8 mouse cellular contexts compared by ENCODE assay signal in the genomic region with DNA sequence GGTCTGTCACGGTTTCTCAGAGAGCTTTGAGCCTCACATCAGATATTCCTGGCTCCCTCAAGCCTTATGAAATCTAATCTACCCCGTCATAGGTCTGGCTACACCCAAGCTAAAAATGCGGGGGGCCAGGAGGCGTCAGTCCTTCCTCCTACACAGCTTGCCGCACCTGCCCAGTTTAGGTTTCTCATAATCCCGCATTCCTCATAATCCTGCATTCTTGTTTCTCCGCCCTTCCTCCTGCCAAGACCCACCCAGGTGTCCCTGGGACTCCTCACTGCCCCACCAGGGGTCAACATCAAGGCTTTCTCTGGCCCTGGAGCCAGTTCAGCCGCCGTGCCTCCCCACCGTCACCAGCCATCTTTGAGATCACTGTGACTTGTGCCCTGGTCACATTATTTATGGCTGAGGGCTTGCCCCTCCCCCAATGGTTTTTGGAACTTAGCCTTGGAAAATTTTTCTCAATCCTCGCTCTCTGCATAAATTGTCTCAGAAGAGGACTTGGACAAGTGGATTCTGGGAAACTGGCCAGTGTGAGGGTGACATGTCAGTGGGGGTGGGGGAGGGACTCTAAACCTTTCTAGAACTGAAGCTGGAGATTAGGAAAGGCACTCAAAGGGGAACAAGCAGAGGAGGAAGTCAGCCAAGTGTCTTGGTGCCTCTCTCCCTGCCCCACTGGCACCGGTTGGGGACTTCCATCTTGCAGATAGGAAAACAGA. TPM values are rescaled to one million over a fixed set of nuclear protein-coding genes. Genes with fewer than 3 reads are reported as not detected.
A peak's percentile ranks its signal among the peaks of the same experiment; 100 is the strongest.
DNase-seq lines count a peak whose midpoint lies in the region; ATAC-seq lines count a peak whose summit lies in the region.

No protein-coding gene starts in this region.

- H3K27me3 ChIP-seq in forebrain, embryonic 11.5 days (ENCODE audit: control insufficient read depth, insufficient read depth, low read length): no peaks in the 10 kb centered on the region
- peaks cover 37% of the 10 kb centered on the region for H3K27me3 ChIP-seq in forebrain, embryonic 10.5 days (ENCODE audit: poor library complexity, severe bottlenecking)
- peaks cover 25% of the 10 kb centered on the region for H3K27me3 ChIP-seq in embryonic facial prominence, embryonic 15.5 days
- peaks cover 41% of the 10 kb centered on the region for H3K27me3 ChIP-seq in heart, embryonic 15.5 days

- no peak overlapping the region for H3K4me2 ChIP-seq in forebrain, embryonic 11.5 days (ENCODE audit: low read depth, low read length, severe bottlenecking)
- H3K4me2 ChIP-seq in embryonic facial prominence, embryonic 15.5 days (replicated peaks): no peak overlapping the region
- peak overlapping the region; percentile 38 for H3K4me2 ChIP-seq in heart, embryonic 15.5 days

- no peaks in the 10 kb centered on the region for H3K36me3 ChIP-seq in forebrain, embryonic 11.5 days (ENCODE audit: control insufficient read depth, insufficient read depth, low read length)
- H3K36me3 ChIP-seq in forebrain, embryonic 10.5 days (replicated peaks): no peaks in the 10 kb centered on the region
- H3K36me3 ChIP-seq in embryonic facial prominence, embryonic 15.5 days: no peaks in the 10 kb centered on the region
- H3K36me3 ChIP-seq in heart, embryonic 15.5 days: no peaks in the 10 kb centered on the region

- H3K4me3 ChIP-seq in forebrain, embryonic 11.5 days (ENCODE audit: low read depth, low read length): no peak overlapping the region
- no peak overlapping the region for H3K4me3 ChIP-seq in forebrain, embryonic 10.5 days
- H3K4me3 ChIP-seq in embryonic facial prominence, embryonic 15.5 days (replicated peaks): no peak overlapping the region
- H3K4me3 ChIP-seq in heart, embryonic 15.5 days: no peak overlapping the region

- H3K9ac ChIP-seq in forebrain, embryonic 11.5 days (ENCODE audit: low read length): no peak overlapping the region
- no peak overlapping the region for H3K9ac ChIP-seq in embryonic facial prominence, embryonic 15.5 days
- H3K9ac ChIP-seq in heart, embryonic 15.5 days: peak overlapping the region; percentile 9; the same call in 1 of the 2 replicates

- H3K27ac ChIP-seq in forebrain, embryonic 11.5 days (ENCODE audit: low read depth, low read length): no peak overlapping the region
- H3K27ac ChIP-seq in forebrain, embryonic 10.5 days: no peak overlapping the region
- 0 out of 2 replicates have a peak overlapping the region, but pooled peaks have one; percentile 11 for H3K27ac ChIP-seq in embryonic facial prominence, embryonic 15.5 days (replicated peaks)
- peak overlapping the region; percentile 67 for H3K27ac ChIP-seq in heart, embryonic 15.5 days

- 0 out of 2 replicates have a peak, but pooled peaks have one; percentile 33 for ATAC-seq in forebrain, embryonic 11.5 days (replicated peaks; ENCODE audit: low FRiP score)
- no peak for ATAC-seq in embryonic facial prominence, embryonic 15.5 days (ENCODE audit: insufficient number of reproducible peaks, low FRiP score, low TSS enrichment, low read depth)
- ATAC-seq in heart, embryonic 15.5 days (replicated peaks; ENCODE audit: insufficient number of reproducible peaks, insufficient read depth, low FRiP score, low read depth): 0 out of 2 replicates have a peak, but pooled peaks have one; percentile 8
- ATAC-seq in megakaryocyte, adult 5-6 weeks (ENCODE audit: poor library complexity, severe bottlenecking): peak; percentile 82

- DNase-seq in forebrain, embryonic 11.5 days (ENCODE audit: low spot score): no peak
- no peak for DNase-seq in forebrain, embryonic 10.5 days (ENCODE audit: extremely low spot score, low spot score)
- peak; percentile 87 to 95 for DNase-seq in adrenal gland, adult (ENCODE audit: inconsistent age in 2 of 2, low spot score in 1 of 2)
- DNase-seq in layer of hippocampus, postnatal 10 days (ENCODE audit: low spot score in 2 of 2): peak; percentile 40 to 50
- no peak for DNase-seq in thymus, postnatal 36 days

- H3K4me1 ChIP-seq in forebrain, embryonic 11.5 days (replicated peaks; ENCODE audit: control insufficient read depth, insufficient read depth, low read length): no peaks in the 10 kb centered on the region
- H3K4me1 ChIP-seq in forebrain, embryonic 10.5 days: peaks cover 37% of the 10 kb centered on the region
- peaks cover 32% of the 10 kb centered on the region for H3K4me1 ChIP-seq in embryonic facial prominence, embryonic 15.5 days
- H3K4me1 ChIP-seq in heart, embryonic 15.5 days (replicated peaks): peaks cover 49% of the 10 kb centered on the region

- WGBS in forebrain, embryonic 11.5 days: 51% methylated on average over 12 of the region's 12 CpGs
- WGBS in forebrain, embryonic 10.5 days: 54% methylated on average over 12 of the region's 12 CpGs
- WGBS in embryonic facial prominence, embryonic 15.5 days: 44% methylated on average over 12 of the region's 12 CpGs
- 40% methylated on average over 12 of the region's 12 CpGs for WGBS in heart, embryonic 15.5 days

- no peaks in the 10 kb centered on the region for H3K9me3 ChIP-seq in forebrain, embryonic 11.5 days (ENCODE audit: control insufficient read depth, low read length)
- H3K9me3 ChIP-seq in forebrain, embryonic 10.5 days: no peaks in the 10 kb centered on the region
- H3K9me3 ChIP-seq in embryonic facial prominence, embryonic 15.5 days (replicated peaks): no peaks in the 10 kb centered on the region
- no peaks in the 10 kb centered on the region for H3K9me3 ChIP-seq in heart, embryonic 15.5 days (replicated peaks)

RNA-seq across cellular contexts. Expression of a gene that starts 23.2 kb away (rescaled TPM):
- 20.0 and 21.5 TPM in 2 replicates for polyA plus RNA-seq in forebrain, embryonic 11.5 days (2014; fragmentation: Nextera tagmentation; extraction: Ambion mirVana)
- polyA plus RNA-seq in forebrain, embryonic 10.5 days (2016; fragmentation: Nextera tagmentation; extraction: Ambion mirVana): 19.6 and 20.5 TPM in 2 replicates
- 13.1 and 13.4 TPM in 2 replicates for polyA plus RNA-seq in embryonic facial prominence, embryonic 15.5 days (2015; fragmentation: Nextera tagmentation; extraction: Ambion mirVana)
- 10.8 and 11.7 TPM in 2 replicates for polyA plus RNA-seq in heart, embryonic 15.5 days (2015; fragmentation: Nextera tagmentation; extraction: Ambion mirVana)
- 1 to 10 TPM; 5.1 to 5.5 TPM for total RNA-seq in layer of hippocampus, postnatal 10 days (2021)
- 8.2 and 9.8 TPM in 2 replicates for total RNA-seq in megakaryocyte, adult 5-6 weeks (2015)
- total RNA-seq in megakaryocyte, adult 5-6 weeks (2017): 3.6 and 4.6 TPM in 2 replicates

RNA-seq across cellular contexts. Expression of a gene that starts 30.3 kb away (rescaled TPM):
- 0.21 and 0.95 TPM in 2 replicates for polyA plus RNA-seq in forebrain, embryonic 11.5 days (2014; fragmentation: Nextera tagmentation; extraction: Ambion mirVana)
- 0.32 and 0.44 TPM in 2 replicates for polyA plus RNA-seq in forebrain, embryonic 10.5 days (2016; fragmentation: Nextera tagmentation; extraction: Ambion mirVana)
- 3.3 and 7.3 TPM in 2 replicates for polyA plus RNA-seq in embryonic facial prominence, embryonic 15.5 days (2015; fragmentation: Nextera tagmentation; extraction: Ambion mirVana)
- polyA plus RNA-seq in heart, embryonic 15.5 days (2015; fragmentation: Nextera tagmentation; extraction: Ambion mirVana): 0.28 and 0.33 TPM in 2 replicates
- total RNA-seq in layer of hippocampus, postnatal 10 days (2021): 100 to 1,000 TPM in 1 of 2 experiments, 10 to 100 TPM in 1; 98.1 to 101 TPM
- total RNA-seq in megakaryocyte, adult 5-6 weeks (2015): 0.04 TPM in 1 of 2 replicates, not detected in the other
- 0.49 TPM in 1 of 2 replicates, not detected in the other for total RNA-seq in megakaryocyte, adult 5-6 weeks (2017)

RNA-seq across cellular contexts. Expression of a gene that starts 40.1 kb away (rescaled TPM):
- 12.0 and 12.2 TPM in 2 replicates for polyA plus RNA-seq in forebrain, embryonic 11.5 days (2014; fragmentation: Nextera tagmentation; extraction: Ambion mirVana)
- 10.9 and 13.7 TPM in 2 replicates for polyA plus RNA-seq in forebrain, embryonic 10.5 days (2016; fragmentation: Nextera tagmentation; extraction: Ambion mirVana)
- 11.7 and 14.9 TPM in 2 replicates for polyA plus RNA-seq in embryonic facial prominence, embryonic 15.5 days (2015; fragmentation: Nextera tagmentation; extraction: Ambion mirVana)
- polyA plus RNA-seq in heart, embryonic 15.5 days (2015; fragmentation: Nextera tagmentation; extraction: Ambion mirVana): 6.8 and 8.0 TPM in 2 replicates
- 10 to 100 TPM; 32.5 to 38.1 TPM for total RNA-seq in layer of hippocampus, postnatal 10 days (2021)
- 0.84 and 4.0 TPM in 2 replicates for total RNA-seq in megakaryocyte, adult 5-6 weeks (2015)
- total RNA-seq in megakaryocyte, adult 5-6 weeks (2017): 0.73 TPM in 1 of 2 replicates, not detected in the other

Comparison
In these comparisons a context has a peak if more than half of its experiments do, and no peak if none do; other contexts are left out.
1. DNase-seq: peak in adrenal gland, adult (2 of 2) and layer of hippocampus, postnatal 10 days (2 of 2); none in forebrain, embryonic 11.5 days (single experiment), forebrain, embryonic 10.5 days (single experiment) and thymus, postnatal 36 days (0 of 2).
2. H3K27ac ChIP-seq: peak in embryonic facial prominence, embryonic 15.5 days (single experiment) and heart, embryonic 15.5 days (single experiment); none in forebrain, embryonic 11.5 days (single experiment) and forebrain, embryonic 10.5 days (single experiment).